Mouse (Mus musculus): ENCODE measurements around the gene Cyp8b1. TPM values are rescaled to one million over a fixed set of nuclear protein-coding genes. Genes with fewer than 3 reads are reported as not detected.

Cyp8b1 gene
- polyA plus RNA-seq, 1 experiment from 2014 or later: 0.10 TPM

GRCm38 (mm10) chr9:121934856-121935255, 18.8 kb upstream of the Cyp8b1 start:
- Histone ChIP-seq H3K4me3 (ENCODE audit: low read depth, low read length) (no peak overlapping the region), H3K27ac (ENCODE audit: low read length) (no peak overlapping the region), H3K36me3 (ENCODE audit: insufficient read depth, low read length) (no peaks in the 10 kb centered on the region), H3K9me3 (ENCODE audit: low read length) (no peaks in the 10 kb centered on the region), H3K4me1 (ENCODE audit: insufficient read depth, low read depth, low read length) (no peaks in the 10 kb centered on the region), H3K4me2 (replicated peaks; ENCODE audit: low read depth, low read length) (no peak overlapping the region), H3K9ac (replicated peaks; ENCODE audit: low read depth) (no peak overlapping the region), H3K27me3 (replicated peaks; ENCODE audit: insufficient read depth, low read length) (no peaks in the 10 kb centered on the region)
- WGBS: 77% methylated on average over 4 of the region's 4 CpGs
- TF ChIP-seq CTCF (IDR thresholded peaks at IDR 0.05) (no peak), EP300 (IDR thresholded peaks at IDR 0.05) (no peak)
- no peak for DNase-seq (ENCODE audit: low spot score)
- no peak for ATAC-seq

GRCm38 (mm10) chr9:121928498-121928897, 12.4 kb upstream of the Cyp8b1 start:
- Histone ChIP-seq H3K27ac (ENCODE audit: low read length) (no peak overlapping the region), H3K9me3 (ENCODE audit: low read length) (no peaks in the 10 kb centered on the region), H3K27me3 (replicated peaks; ENCODE audit: insufficient read depth, low read length) (no peaks in the 10 kb centered on the region), H3K4me2 (replicated peaks; ENCODE audit: low read depth, low read length) (no peak overlapping the region), H3K4me1 (ENCODE audit: insufficient read depth, low read depth, low read length) (no peaks in the 10 kb centered on the region), H3K9ac (replicated peaks; ENCODE audit: low read depth) (no peak overlapping the region), H3K4me3 (ENCODE audit: low read depth, low read length) (no peak overlapping the region), H3K36me3 (ENCODE audit: insufficient read depth, low read length) (no peaks in the 10 kb centered on the region)
- TF ChIP-seq CTCF (IDR thresholded peaks at IDR 0.05) (peak; percentile 84), EP300 (IDR thresholded peaks at IDR 0.05) (no peak)
- no peak for ATAC-seq
- DNase-seq (ENCODE audit: low spot score): peak; percentile 51
- WGBS: 30% methylated on average over 2 of the region's 2 CpGs

- Histone ChIP-seq H3K4me1 (ENCODE audit: insufficient read depth, low read depth, low read length) (no peaks in the 10 kb centered on the region), H3K4me2 (replicated peaks; ENCODE audit: low read depth, low read length) (no peak overlapping the region), H3K9ac (replicated peaks; ENCODE audit: low read depth) (no peak overlapping the region), H3K27me3 (replicated peaks; ENCODE audit: insufficient read depth, low read length) (no peaks in the 10 kb centered on the region), H3K9me3 (ENCODE audit: low read length) (no peaks in the 10 kb centered on the region), H3K36me3 (ENCODE audit: insufficient read depth, low read length) (no peaks in the 10 kb centered on the region), H3K4me3 (ENCODE audit: low read depth, low read length) (no peak overlapping the region), H3K27ac (ENCODE audit: low read length) (no peak overlapping the region)
- no peak for TF ChIP-seq CTCF (IDR thresholded peaks at IDR 0.05)
- TF ChIP-seq EP300 (IDR thresholded peaks at IDR 0.05): no peak
- 53% methylated on average over 7 of the region's 7 CpGs for WGBS
- no peak for DNase-seq (ENCODE audit: low spot score)
- no peak for ATAC-seq
Observed at GRCm38 (mm10) chr9:121927721-121928120, 11.6 kb upstream of the Cyp8b1 start.

- Histone ChIP-seq H3K27ac (ENCODE audit: low read length) (no peak overlapping the region), H3K4me3 (ENCODE audit: low read depth, low read length) (no peak overlapping the region), H3K4me1 (ENCODE audit: insufficient read depth, low read depth, low read length) (no peaks in the 10 kb centered on the region), H3K27me3 (replicated peaks; ENCODE audit: insufficient read depth, low read length) (no peaks in the 10 kb centered on the region), H3K9me3 (ENCODE audit: low read length) (no peaks in the 10 kb centered on the region), H3K4me2 (replicated peaks; ENCODE audit: low read depth, low read length) (no peak overlapping the region), H3K9ac (replicated peaks; ENCODE audit: low read depth) (no peak overlapping the region), H3K36me3 (ENCODE audit: insufficient read depth, low read length) (no peaks in the 10 kb centered on the region)
- no peak for DNase-seq (ENCODE audit: low spot score)
- 44% methylated on average over 11 of the region's 11 CpGs for whole genome bisulfite sequencing
- TF ChIP-seq CTCF (IDR thresholded peaks at IDR 0.05): no peak
- no peak for ATAC-seq
Observed at GRCm38 (mm10) chr9:121926634-121927405, 10.7 kb upstream of the Cyp8b1 start.

GRCm38 (mm10) chr9:121925959-121926358, 9.9 kb upstream of the Cyp8b1 start:
- DNase-seq (ENCODE audit: low spot score): no peak
- TF ChIP-seq CTCF (IDR thresholded peaks at IDR 0.05) (no peak), EP300 (IDR thresholded peaks at IDR 0.05) (no peak)
- Histone ChIP-seq H3K27me3 (replicated peaks; ENCODE audit: insufficient read depth, low read length) (no peaks in the 10 kb centered on the region), H3K36me3 (ENCODE audit: insufficient read depth, low read length) (no peaks in the 10 kb centered on the region), H3K9ac (replicated peaks; ENCODE audit: low read depth) (no peak overlapping the region), H3K4me3 (ENCODE audit: low read depth, low read length) (no peak overlapping the region), H3K9me3 (ENCODE audit: low read length) (no peaks in the 10 kb centered on the region), H3K27ac (ENCODE audit: low read length) (no peak overlapping the region), H3K4me1 (ENCODE audit: insufficient read depth, low read depth, low read length) (no peaks in the 10 kb centered on the region), H3K4me2 (replicated peaks; ENCODE audit: low read depth, low read length) (no peak overlapping the region)
- WGBS: 37% methylated on average over 8 of the region's 8 CpGs
- no peak for ATAC-seq

GRCm38 (mm10) chr9:121924901-121925560, 8.9 kb upstream of the Cyp8b1 start:
- no peak overlapping the region for H3K27ac ChIP-seq (ENCODE audit: low read length)
- H3K4me1 ChIP-seq (ENCODE audit: insufficient read depth, low read depth, low read length): no peaks in the 10 kb centered on the region
- no peak for TF ChIP-seq EP300 (IDR thresholded peaks at IDR 0.05)
- no peak for TF ChIP-seq CTCF (IDR thresholded peaks at IDR 0.05)
- no peaks in the 10 kb centered on the region for H3K9me3 ChIP-seq (ENCODE audit: low read length)
- H3K36me3 ChIP-seq (ENCODE audit: insufficient read depth, low read length): no peaks in the 10 kb centered on the region
- H3K27me3 ChIP-seq (replicated peaks; ENCODE audit: insufficient read depth, low read length): no peaks in the 10 kb centered on the region
- no peak for ATAC-seq
- DNase-seq (ENCODE audit: low spot score): no peak
- WGBS: 84% methylated on average over 9 of the region's 9 CpGs
- H3K4me2 ChIP-seq (replicated peaks; ENCODE audit: low read depth, low read length): no peak overlapping the region
- no peak overlapping the region for H3K4me3 ChIP-seq (ENCODE audit: low read depth, low read length)
- no peak overlapping the region for H3K9ac ChIP-seq (replicated peaks; ENCODE audit: low read depth)

Measured in lung, postnatal 0 days (tissue).